Mouse (Mus musculus) spleen, adult 2 months (tissue): ENCODE measurements at regions not wholly inside any gene's neighbourhood (a gene's known extent, or its start where the extent isn't known, plus 50 kb on each side); places are given as distances from the start of the nearest gene placed in this dataset.

Experiments
- CTCF ChIP-seq: fragments of 200-500 bp; IDR thresholded peaks from 2 replicates; pipeline ENCODE4 v1.5.1; 2011; ENCODE audit warnings: mild to moderate bottlenecking, inconsistent platforms; ENCODE audit not compliant: insufficient read depth, insufficient read length, insufficient replicate concordance; ENCODE audit errors: extremely low read depth
- POLR2A ChIP-seq: fragments of 200-500 bp; IDR thresholded peaks from 2 replicates; pipeline ENCODE4 v1.6.1; 2011; ENCODE audit warnings: low read depth, low read length, inconsistent platforms

DNA sequence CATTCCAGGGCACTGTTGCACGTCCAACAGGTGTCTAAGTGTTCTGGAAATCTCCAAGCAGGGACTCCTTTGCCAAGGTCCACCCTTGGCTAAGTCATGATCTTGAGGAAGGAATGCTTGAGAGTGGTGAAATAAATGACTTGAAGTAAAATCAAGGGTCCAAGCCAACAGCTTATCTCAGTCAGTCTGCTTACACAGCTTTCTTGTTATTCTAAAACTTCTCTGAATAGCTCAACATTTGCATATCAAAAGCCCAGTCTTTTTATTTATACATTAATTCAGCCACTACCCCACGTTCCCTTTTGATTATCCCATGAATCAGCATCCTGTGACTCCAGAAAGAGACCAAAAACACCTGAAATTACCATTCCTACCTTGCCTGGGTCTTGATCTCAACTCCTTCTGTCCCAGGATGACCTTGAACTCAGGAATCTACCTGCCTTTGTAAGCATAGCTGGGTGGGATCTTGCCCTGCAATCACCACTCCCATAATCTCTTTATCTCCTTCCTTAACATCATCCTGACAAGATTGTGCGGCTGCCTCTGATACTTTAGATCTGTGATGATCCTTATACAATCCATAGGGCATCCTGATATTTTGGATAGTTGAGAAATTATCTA is 57.5 kb upstream of the Sestd1 start:
- TF ChIP-seq CTCF (no peak), POLR2A (no peak)
